Mouse (Mus musculus) olfactory bulb, adult 2 months (tissue): Measurements from ENCODE around the gene Amdhd2.

Source experiments
- CTCF ChIP-seq: fragments of 200-500 bp; IDR thresholded peaks from 2 replicates; pipeline ENCODE4 v1.5.1; 2012; ENCODE audit warnings: low read depth, mild to moderate bottlenecking, low read length, moderate library complexity; ENCODE audit not compliant: insufficient read depth
- POLR2A ChIP-seq: fragments of 200-500 bp; IDR thresholded peaks from 2 replicates; pipeline ENCODE4 v1.6.1; 2012; ENCODE audit warnings: mild to moderate bottlenecking, low read depth, low read length, moderate library complexity; ENCODE audit not compliant: insufficient read depth

DNA sequence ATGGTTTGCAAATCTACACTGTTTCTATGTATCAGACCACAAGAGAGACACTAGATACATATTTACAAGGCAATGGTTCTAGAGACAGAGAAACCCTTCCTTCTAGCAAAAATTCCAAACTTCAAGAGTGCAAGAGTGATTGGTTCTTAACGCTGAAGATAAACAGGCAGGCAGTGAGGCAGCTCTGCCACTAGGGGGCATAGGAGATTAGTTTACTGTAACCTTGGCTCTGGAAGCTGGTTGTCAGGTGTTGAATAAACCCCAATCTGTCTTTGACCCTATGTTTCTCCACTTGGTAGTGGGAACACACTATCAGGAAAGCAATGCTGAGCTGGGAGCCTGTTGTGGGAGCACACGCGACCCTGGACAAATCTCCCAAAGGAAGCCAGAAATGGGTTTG is 9.9 kb upstream of the Amdhd2 start:
- TF ChIP-seq POLR2A (no peak), CTCF (no peak)
